Mouse (Mus musculus) common myeloid progenitor, adult 5-6 weeks (primary cell): ENCODE results near the gene 2510009E07Rik. TPM values are rescaled to one million over a fixed set of nuclear protein-coding genes. Genes with fewer than 3 reads are reported as not detected.

Source experiments
- ATAC-seq: replicated peaks from 2 replicates; pipeline ENCODE4 v1.8.0; 2016; ENCODE audit warnings: low read depth, mild to moderate bottlenecking, moderate TSS enrichment, inconsistent platforms; ENCODE audit not compliant: poor library complexity, severe bottlenecking
- total RNA-seq: library from RNA; stranded (forward); fragments of 200-1000, 187-1606 nt; gene quantifications from 2 replicates; pipeline ENCODE4 v1.2.3, GENCODE M21; 2017

The 2510009E07Rik gene
- total RNA-seq: 0.23 and 0.39 TPM in 2 replicates

DNA sequence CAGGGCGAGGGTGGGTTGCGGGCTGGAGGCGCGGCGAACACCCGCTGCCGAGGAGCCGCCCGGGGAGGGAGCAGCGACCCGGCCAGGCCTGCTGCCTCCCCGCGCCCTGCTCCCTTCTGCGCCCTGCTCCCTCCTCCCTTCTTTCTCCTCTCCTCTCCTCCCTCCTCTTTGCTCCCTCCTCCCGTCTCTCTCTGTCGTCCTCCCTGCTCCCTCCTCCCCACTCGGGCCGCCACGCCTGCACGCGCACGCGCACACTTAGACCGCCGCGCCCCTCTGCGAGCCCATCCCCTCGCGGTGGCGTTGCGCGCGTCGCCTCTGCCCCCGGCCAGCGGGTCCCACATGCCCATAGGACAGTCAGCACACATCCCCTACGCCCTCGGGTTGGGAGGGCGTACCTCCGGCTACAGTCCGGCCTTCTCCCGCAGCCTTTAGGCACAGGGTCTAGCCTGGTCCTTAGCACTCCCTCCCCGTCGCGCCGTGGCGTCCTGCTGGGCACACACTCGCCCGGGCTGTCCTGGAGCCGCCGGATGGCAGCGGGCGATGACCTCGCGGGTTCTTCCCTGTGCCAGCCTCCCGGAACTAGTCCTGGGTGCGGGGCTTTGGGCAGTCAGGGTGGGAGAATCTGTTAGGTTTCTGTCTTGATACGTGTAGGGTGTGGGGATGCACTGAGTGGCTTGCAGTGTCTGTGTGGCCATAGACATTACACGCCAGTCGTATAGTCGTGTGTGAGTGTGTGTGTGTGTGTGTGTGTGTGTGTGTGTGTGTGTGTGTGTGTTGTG is at the start of gene 2510009E07Rik:
2510009E07Rik (minus strand) TSS at position 203 of the 779 bp plus-strand sequence.
- peak; percentile 57 for ATAC-seq

- no peak for ATAC-seq
Measured at GRCm38 (mm10) chr16:21743401-21743800, 48.9 kb upstream of the 2510009E07Rik start.

DNA sequence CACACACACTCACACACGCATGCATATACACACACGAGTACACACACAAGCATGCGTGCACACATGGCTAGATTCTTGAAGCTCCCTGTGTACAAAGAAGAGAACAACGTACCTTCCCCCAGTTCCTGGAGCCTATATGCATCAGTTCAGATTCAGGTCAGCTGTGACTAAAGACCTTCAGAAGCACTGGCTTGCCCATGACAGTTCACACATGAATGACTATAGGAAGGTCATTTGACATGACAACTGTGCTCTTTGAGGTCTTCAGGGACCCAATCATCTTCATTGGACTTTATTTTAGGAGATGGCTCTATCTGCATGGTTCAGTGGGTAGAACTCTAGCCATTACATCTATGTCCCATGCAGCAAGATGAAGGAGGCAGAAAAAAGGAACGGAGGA is 48.4 kb upstream of the 2510009E07Rik start:
- ATAC-seq: 0 out of 2 replicates have a peak, but pooled peaks have one; percentile 11

GRCm38 (mm10) chr16:21742191-21742870 is 47.9 kb upstream of the 2510009E07Rik start:
- ATAC-seq: peak; percentile 83

DNA sequence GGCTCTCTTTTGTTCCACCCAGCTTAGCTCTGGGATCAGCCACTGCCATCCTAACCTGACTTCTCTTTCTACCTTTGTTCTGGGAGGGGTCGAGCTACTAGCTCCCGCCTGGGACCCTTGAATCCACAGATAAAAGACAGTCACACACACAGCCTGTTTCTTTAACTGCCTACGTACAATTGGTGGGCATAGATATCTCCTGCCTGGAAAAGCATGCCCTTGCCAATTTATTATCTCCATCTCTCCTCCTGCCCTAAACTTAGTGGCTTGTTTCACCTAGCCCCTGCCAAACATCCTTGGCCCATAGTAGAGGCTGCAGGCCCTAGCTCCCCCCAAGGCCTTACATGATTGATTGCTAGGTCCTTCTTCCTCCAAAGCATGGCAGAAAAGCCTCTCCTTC is 47.1 kb upstream of the 2510009E07Rik start:
- ATAC-seq: no peak

DNA sequence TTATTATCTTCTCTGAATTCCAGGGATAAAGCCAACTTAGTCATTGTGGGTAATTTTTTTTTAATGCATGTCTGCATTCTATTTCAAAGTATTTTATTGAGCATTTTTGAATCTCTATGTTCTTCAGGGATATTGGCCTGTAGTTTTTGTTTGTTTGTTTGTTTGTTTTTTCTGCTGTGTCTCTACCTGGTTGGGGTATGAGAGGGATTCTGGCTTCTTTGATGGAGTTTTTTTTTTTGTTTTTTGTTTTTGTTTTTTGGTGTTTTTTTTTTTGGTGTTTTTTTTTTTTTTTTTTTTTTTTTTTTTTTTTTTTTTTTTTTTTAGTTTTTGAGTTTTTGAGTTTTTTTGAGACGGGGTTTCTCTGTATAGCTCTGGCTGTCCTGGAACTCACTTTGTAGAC is 41.2 kb upstream of the 2510009E07Rik start:
- no peak for ATAC-seq

- ATAC-seq: peak; percentile 82
Measured at GRCm38 (mm10) chr16:21727897-21728364, 33.5 kb upstream of the 2510009E07Rik start.

DNA sequence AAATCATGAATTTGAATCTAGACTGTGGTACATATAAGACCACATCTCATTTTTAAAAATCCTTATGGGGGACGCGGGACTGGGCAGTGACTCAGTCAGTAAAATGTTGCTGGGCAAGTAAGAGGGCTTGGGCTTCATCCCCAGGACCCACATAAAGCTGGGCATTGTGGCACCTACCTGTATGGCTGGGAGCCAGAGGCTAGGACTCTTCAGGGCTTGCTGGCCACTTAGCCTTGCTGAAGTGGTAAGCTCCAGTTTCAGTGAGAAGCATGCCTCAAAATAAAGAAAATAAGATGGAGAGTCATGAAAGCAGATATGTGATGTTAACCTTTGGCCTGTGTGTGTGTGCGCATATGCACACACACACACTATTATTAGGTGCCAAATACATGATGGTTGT is 33.0 kb upstream of the 2510009E07Rik start:
- ATAC-seq: no peak

GRCm38 (mm10) chr16:21724261-21724660 is 29.8 kb upstream of the 2510009E07Rik start:
- ATAC-seq: no peak

GRCm38 (mm10) chr16:21719770-21720169 is 25.3 kb upstream of the 2510009E07Rik start:
- ATAC-seq: peak; percentile 63

GRCm38 (mm10) chr16:21714516-21714915 is 20.1 kb upstream of the 2510009E07Rik start:
- no peak for ATAC-seq

DNA sequence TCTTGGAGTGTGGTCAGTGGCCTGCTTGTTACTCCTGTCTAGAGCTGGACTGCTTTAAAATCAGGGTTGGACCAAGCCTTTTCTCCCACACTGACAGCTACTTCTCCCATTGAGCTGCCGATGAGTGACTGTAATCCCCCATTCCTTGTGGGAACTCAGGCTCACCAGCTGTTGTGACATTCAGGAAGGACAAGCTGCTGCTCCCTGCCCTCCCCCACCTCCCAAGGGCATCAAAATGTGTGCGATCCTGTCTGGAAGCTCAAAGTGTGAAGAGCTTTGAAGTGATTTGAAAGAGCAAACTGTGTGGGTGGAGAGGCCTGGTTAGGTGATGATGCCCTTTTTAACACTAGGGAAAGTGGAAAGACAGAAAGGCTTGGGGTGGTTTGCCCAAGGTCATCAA is 15.9 kb upstream of the 2510009E07Rik start:
- no peak for ATAC-seq

DNA sequence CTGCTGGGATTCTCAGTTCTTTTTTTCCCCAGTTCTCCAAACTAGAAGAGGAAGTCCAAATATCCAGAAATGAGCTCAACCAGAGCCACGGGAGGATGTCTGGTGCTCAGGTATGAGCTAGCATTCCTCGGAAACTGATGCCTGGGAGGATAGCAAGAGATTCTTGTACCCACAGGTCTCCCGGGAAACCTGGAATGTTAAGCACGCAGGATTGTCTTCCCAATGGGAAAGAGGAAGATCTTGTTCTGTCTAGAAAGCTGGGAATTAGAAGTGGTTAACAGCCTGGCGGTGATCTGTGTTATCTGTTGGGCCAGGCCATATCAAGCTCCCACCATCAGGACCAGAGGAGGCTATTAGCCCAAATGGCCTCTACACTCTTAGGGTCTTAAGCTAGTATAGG is 10.2 kb upstream of the 2510009E07Rik start:
- no peak for ATAC-seq

GRCm38 (mm10) chr16:21702314-21702690 is 7.8 kb upstream of the 2510009E07Rik start:
- ATAC-seq: no peak

DNA sequence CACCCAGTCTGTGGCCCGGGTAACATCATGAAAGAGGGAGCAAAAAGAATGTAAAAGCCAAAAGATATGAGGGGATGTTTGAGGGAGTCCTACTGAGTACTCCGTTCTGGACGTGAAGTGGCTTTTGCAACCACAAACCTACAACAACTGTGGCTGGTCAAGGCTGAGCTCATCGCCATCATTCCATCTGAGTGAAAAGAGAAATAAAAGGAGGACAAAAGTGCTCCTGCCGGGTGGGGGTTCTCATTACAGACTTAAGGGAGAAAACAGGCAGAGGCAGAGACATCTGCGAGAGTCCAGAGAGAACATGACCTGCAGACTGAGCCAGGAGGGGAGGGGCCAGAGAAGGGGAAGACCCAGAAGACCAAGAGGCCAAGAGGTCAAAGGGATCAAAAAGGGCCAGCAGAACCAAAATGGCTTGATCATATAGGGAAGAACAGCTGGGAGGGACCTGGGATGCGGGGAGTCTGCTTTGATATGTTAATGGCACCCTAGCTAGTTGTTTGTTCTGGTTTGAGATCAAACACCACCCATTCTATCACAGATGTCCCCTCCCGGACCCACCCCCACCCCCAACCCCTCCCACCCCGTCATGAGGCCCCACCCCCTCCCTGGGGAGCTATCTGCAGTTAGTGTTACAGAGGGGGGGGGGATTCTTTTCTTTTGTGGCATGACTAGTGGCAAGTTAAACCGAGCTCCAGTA is 7.3 kb upstream of the 2510009E07Rik start:
- no peak for ATAC-seq

- no peak for ATAC-seq
Measured at GRCm38 (mm10) chr16:21698136-21698535, 3.7 kb upstream of the 2510009E07Rik start.

GRCm38 (mm10) chr16:21696946-21697345 is 2.5 kb upstream of the 2510009E07Rik start:
- ATAC-seq: no peak

DNA sequence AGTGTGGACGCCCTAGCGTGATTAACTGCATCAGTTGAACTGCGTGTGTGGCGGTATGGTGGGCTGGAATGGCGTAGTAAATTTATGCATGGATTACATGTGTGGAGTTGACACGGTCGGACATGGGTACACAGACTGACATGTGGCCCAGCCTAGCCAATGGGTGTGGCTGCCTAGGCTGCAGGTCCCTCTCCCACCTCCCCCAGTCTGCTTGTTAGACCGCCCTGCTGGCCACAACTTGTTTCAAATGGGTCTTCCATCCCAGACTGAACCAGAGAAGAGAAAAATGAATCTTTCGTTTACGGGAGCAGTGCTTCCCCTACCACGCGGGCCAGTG is 745 bp upstream of the 2510009E07Rik start:
- peak; percentile 40 for ATAC-seq

- ATAC-seq: peak; percentile 65
Measured at GRCm38 (mm10) chr16:21693981-21694462, 443 bp downstream of the 2510009E07Rik start.

DNA sequence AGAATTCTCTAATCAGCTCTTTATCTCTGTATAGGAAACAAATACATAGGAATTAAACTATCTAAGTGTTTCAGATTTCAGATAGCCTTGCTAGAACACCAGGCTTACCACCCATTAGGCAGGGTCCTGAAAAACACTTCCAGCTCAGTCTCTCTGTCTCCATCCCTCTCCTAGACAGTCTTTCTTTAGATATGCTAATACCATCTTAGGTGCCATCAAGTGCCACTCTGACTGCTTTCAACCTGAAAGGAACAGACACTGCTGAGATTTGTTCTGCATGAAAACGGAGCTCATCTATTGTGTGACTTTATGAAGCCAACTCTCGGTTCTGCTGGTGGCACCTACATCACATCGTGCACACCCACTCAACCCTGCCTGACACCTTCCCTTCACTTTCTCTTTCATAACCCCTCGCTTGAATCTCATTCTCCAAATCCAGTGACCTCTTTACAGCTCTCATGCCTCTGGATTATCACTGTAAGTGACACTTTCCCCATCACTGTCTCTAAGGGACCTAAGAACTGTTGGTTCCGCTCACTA is 4.2 kb downstream of the 2510009E07Rik start:
- ATAC-seq: no peak
